Mouse (Mus musculus): Measurements from ENCODE around the gene Gm9918.

Gene Gm9918

GRCm38 (mm10) chr15:102279092-102279782 lies 8.9 kb downstream of the Gm9918 start, which contains the start of gene Mfsd5:
TSS of gene Mfsd5 (plus strand) at chr15:102279454.
- DNase-seq (ENCODE audit: low spot score): peak; percentile 87

- DNase-seq (ENCODE audit: low spot score): no peak
Observed at GRCm38 (mm10) chr15:102279783-102280520, 9.6 kb downstream of the Gm9918 start.

GRCm38 (mm10) chr15:102280623-102281022 lies 10.3 kb downstream of the Gm9918 start:
- no peak for DNase-seq (ENCODE audit: low spot score)

- DNase-seq (ENCODE audit: low spot score): peak; percentile 49
Observed at GRCm38 (mm10) chr15:102282463-102283292, 12.3 kb downstream of the Gm9918 start.

GRCm38 (mm10) chr15:102283648-102284047 lies 13.3 kb downstream of the Gm9918 start:
- no peak for DNase-seq (ENCODE audit: low spot score)

GRCm38 (mm10) chr15:102287395-102287794 lies 17.0 kb downstream of the Gm9918 start:
- DNase-seq (ENCODE audit: low spot score): peak; percentile 56

- peak; percentile 94 for DNase-seq (ENCODE audit: low spot score)
Observed at GRCm38 (mm10) chr15:102295633-102296367, 25.4 kb downstream of the Gm9918 start, which contains the start of gene Espl1. TSS of gene Espl1 (plus strand) at chr15:102296266.

- DNase-seq (ENCODE audit: low spot score): peak; percentile 37
Observed at GRCm38 (mm10) chr15:102296368-102297006, 26.1 kb downstream of the Gm9918 start.

GRCm38 (mm10) chr15:102302542-102302941 lies 32.2 kb downstream of the Gm9918 start:
- no peak for DNase-seq (ENCODE audit: low spot score)

- DNase-seq (ENCODE audit: low spot score): no peak
Observed at GRCm38 (mm10) chr15:102308717-102309116, 38.4 kb downstream of the Gm9918 start.

GRCm38 (mm10) chr15:102310074-102310845 lies 39.9 kb downstream of the Gm9918 start:
- no peak for DNase-seq (ENCODE audit: low spot score)

GRCm38 (mm10) chr15:102311489-102311888 lies 41.1 kb downstream of the Gm9918 start:
- DNase-seq (ENCODE audit: low spot score): no peak

GRCm38 (mm10) chr15:102315292-102315691 lies 44.9 kb downstream of the Gm9918 start:
- no peak for DNase-seq (ENCODE audit: low spot score)

- DNase-seq (ENCODE audit: low spot score): no peak
Observed at GRCm38 (mm10) chr15:102316263-102316662, 45.9 kb downstream of the Gm9918 start.
